Mouse (Mus musculus): ENCODE results near the gene Rbms3.

Gene Rbms3

DNA sequence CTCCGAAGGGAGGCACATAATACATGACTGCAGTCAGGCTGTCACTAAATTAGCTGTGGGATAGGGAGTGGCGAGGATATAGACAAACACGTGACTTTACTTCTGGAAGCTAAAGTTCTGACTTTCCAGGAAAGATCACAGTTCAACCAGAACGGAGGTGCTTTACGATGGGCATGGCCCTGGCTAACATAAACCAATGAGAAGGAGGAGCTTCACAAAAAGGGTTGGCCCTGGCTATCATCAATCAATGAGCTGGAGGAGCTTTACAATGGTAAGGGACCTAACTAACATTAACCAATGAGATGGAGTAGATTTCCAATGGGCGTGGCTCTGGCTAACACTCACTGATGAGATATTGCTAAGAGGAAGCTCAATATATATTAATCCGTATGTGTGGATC, 457.2 kb downstream of the Rbms3 start:
- DNase-seq: no peak

DNA sequence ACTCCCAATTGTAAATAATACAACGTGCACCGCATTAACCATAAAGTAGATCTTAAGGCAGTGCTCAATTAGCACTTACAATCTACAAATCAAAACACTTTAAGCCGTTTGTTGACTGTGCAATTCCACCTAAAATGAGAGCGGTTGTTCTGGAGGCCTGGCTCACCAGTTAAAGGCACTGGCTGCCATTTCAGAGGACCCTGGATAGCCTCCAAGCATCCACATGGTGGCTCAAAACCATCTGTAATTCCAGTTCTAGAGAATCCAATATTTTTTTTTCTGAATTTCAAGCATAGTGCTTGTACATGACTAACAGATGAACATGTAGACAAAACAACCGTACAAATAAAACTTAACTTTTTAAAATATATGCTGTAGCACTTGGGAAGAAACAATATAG, 460.5 kb downstream of the Rbms3 start:
- DNase-seq: no peak

DNA sequence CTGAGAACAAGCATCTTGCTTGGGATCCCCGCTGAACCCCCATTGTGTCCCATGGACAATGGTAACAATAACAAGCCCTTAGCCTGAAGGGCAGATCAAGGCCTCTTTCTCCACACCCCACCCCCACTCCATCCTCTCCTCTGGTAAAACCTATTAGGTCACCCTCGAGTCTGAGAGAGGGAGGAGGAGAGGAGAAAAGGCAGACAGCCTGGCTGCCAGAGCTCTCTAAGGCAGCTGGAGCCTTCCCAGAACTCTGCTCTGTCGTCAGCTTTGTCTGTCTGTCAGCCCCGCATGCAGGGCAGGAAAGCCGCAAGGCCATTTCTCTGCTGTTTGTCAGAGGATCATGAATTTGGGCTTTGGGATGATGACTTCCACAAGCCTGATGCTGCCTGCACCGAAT, 466.6 kb downstream of the Rbms3 start:
- DNase-seq: no peak

DNA sequence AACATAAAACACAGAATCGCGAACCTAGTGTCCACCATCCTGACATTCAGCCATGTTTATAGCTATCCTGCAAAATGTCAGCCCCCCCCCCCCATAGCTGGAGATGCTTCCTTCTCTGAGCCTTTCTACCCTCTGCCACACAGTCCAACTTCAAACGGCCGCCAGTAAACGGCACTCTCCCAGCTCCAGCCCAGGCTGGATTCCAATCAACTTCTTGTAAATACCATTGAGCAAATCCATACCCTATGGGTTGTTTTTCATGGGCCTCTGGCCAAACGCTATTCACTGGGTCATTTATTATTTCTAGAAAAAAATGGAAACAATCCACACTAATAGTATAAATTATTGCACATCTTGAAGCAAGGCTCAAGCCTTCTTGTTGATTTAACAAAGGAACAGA, 468.6 kb downstream of the Rbms3 start:
- no peak for DNase-seq

DNA sequence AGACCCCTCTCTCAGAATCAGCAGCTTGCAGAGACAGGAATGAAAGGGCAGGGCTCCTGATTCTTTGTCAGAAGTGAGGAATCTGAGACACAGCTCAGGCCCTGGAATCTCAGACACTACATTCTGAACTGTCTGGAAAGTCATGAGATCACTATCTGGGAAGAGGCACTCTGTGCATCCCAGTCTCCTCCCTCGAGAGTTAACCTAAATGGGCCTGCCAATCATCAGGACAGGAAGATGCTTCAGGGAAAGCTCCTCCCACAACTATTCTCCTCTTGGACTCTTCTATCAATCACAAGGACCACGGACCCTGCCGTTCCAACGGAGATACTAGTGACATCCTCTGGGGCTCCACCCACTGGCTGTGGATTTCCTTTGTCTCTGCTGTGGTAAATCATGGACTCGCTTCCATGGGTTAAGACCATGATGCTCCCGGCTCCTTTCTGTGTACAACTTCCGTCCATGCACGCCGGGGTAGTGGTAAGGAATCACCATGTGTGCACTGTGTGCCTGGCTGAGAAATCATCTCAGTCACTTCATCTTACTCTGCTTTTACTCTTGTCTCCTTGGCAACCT, 473.3 kb downstream of the Rbms3 start:
- no peak for DNase-seq

DNA sequence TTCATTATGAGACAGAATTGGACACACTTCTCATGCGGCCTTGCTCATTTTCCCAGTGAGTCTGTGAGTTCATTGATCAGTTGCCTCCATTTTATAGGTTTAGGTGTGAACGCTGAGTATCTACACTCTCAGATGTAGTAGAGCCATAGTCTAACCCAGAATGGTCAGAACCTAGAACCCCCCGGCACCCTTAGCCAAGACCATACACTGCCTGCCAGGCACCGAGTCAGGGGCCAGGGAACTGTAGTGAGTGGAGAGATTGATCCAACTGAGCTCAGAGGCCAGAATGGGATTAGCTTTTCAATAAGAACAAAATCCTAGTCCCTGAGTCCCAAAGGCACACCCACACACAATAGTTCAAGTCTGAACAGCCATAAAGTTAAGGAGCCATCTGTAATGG, 475.1 kb downstream of the Rbms3 start:
- DNase-seq: no peak

DNA sequence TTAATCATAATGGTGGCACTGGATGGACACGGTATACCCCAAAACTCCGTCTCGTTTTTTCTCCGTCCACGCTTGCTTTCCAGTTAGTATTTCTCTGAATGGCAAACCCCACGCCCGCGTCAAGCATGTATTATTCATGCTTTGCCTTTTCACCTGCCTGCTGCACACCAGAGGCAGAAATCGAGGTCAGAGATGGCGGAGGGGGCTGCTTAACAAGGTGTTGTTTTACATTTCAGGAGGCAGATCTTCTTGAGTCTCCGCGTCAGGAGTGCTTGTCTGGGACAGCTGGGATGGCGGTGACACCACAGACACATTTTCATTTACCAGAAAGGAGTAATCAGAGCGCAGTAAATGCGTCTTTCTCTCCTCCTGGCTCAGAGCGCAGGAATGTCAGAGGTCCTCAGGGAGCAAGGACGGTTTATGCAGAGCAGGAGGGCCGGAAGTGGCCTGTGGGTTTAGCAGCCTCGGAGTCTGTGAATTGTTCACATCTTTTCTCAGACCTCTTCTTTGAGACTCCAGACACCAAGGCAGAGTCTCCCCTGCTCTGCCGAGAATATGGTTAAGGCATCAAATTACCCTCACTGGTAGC, 475.9 kb downstream of the Rbms3 start:
- peak; percentile 62 for DNase-seq

DNA sequence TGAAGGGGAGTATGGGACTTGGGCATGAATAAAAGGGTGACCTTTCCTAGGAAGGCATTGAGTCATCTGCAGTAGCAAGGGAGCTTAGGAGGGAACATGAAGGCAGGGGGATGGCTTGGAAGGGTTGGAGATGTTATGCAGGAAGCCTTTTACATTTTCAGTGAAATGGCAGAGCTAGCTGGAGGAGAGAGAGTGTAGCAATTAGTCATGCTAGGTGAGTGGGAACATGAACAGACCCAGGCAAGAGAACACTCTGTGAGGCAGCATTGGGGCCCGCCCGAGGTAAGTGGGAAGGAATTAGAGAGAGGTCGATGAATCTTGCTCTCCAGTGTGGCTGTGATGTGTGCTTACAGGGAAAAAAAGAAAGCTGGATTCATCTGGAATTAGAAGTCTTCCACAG, 477.8 kb downstream of the Rbms3 start:
- no peak for DNase-seq

DNA sequence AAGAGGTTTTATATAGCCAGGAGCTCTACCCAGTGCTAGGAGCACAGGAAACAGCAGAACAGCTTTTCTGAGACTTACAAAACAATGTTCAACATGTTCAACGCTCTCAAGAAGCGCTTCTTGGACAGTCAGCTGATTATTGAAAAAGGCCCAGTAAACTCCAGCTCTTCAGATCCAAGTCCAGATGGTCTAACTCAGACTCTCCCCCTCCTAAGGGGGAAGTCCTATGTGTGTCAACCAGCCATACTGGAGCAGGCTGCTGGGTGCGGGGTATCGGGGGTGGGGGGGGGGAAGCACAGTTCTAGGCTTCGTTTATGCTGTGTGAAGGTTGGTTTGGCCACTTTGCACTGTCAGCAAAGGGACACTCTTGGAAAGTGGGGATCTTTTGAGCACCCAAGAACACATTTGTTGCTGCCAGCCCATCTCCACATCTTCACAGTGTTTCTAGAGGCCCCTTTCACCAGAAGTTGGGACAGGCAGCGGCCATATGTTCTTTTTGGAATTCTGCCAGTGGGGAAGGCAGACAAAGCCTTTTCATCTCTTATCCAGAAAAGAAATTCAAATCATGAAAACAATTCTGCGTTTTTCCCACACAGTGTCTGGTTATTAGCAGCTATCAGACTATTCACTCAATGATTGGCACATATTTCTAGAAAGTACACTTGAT, 485.5 kb downstream of the Rbms3 start:
- no peak for DNase-seq

DNA sequence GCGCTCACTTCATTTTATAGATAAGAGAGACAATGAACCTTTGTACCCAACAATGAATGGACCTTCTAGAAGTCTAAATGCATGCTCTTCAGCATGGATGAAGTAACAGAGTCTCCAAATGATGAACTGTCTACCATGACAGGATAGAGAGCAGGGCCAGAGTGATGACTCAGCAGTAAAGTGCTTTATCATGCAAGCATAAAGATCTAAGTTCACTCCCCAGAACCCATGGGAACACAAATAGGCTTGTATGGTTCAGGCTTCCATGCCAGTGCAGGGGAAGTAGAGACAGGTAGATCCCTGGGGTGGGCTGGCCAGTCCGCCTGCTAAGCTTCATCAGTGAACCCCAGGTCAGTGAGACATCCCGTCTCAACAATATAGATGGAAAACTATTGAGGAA, 489.7 kb downstream of the Rbms3 start:
- no peak for DNase-seq

DNA sequence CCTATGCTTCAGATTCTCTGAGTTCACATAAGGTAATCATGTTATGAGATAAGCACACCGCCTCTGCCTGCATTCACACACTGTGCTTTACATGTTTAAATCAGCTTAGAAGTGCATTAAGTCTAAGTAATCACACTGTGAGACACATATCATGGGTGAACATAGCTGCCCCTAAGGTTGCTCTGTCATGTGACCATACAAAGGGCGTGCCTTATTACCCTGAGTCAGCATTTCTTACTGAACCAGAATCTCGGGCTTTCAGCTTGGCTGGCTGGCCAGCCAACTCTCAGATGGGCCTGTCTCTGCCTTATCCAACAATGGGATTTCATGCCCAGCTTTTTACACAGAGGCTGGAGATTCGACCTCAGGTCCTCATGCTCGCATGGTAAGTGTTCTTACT, 493.3 kb downstream of the Rbms3 start:
- no peak for DNase-seq

DNA sequence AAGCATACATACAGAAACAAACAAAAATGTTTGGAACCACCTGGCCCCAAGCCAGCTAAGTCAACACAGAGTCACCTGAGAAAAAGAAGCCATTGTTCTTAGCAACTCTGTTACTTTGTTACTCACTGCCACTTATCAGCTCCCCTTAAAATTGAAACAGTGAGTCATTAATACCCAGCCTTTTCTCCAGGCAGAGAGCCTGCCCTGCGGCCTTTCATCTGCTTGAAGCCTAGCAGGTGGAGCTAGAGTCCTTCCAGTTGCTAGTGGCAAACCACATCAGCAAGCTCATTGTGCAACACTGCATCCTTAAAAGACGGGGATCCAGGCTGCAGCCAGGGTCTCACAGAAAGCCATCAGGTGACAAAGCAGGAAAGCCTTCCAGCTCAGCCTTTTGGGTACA, 495.7 kb downstream of the Rbms3 start:
- no peak for DNase-seq

DNA sequence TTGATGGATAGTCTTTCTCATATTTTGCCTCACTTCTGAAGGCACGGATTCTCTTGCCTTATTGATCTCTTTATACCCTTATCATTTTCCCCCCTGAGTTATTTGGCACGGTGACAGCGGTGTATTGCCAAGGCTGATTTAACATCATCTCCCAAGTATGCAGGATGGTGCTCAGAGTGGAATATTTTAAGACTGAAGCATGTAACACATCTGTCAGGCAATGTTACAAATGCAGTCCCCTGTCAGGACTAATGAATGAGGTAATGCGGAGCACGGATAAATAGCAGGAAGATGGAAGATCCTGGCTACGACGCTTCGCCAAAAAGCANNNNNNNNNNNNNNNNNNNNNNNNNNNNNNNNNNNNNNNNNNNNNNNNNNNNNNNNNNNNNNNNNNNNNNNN, 502.9 kb downstream of the Rbms3 start:
- DNase-seq: no peak

DNA sequence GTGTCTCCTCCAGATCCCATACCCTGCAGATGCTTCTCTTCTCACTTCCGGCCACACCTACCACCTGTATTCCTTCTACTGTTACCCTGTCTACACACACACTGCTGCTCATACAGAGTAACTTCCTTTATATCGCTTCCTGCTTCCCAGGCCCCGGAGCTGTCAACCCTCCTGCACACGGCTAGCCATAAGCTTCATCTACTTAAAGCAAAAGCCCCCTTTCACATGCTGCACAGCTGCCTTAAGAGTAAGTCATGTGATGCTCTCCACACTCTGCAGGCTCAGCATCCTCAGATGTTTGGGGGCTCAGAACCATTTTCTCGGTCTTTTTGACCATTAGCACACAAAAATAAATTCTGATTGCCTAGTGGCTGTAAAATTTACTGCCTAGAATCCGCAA, 503.9 kb downstream of the Rbms3 start:
- no peak for DNase-seq

DNA sequence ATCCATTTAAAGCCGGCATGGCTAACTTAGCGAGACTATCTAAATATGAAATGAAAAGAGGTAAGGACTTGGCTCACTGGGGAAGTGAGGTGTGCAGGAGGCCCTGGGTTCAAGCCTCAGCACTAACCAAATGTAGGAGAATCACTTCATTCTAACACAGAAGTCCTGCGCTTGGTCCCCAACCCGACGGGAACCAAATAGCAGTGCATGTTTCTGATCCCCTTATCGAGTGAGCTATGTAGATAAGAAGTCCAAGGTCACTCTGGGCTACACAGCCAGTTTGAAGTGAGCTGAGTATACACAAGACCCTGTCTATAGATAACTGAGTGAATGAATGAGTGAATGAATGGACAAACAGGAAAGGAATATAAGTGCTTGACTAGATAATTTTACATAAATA, 508.1 kb downstream of the Rbms3 start:
- no peak for DNase-seq

DNA sequence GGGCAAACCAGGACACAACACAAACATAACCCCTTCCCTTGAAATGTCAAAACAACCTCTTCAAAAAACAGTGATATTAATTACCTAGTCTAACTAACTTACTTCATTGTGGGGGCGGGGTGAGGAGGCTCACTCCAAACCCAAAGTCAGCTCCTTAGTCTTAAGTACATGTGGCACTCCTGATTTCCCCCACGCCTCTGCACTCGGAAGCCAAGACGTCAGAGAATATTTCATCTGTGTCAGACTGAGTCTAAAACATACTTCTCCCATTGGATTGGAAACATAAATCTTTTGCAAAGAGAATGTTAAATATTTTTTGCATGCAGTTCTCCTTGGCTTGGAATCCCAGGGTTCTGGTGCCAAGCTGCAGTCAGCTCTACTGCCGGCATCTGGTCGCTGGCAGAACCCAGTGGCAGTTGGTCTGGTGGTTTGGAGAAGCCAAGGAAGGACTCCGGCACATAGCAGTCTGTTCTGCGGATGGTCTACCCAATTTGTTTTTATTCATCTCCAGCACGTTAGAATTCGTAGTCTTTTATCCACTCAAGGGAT, 512.5 kb downstream of the Rbms3 start:
- no peak for DNase-seq

DNA sequence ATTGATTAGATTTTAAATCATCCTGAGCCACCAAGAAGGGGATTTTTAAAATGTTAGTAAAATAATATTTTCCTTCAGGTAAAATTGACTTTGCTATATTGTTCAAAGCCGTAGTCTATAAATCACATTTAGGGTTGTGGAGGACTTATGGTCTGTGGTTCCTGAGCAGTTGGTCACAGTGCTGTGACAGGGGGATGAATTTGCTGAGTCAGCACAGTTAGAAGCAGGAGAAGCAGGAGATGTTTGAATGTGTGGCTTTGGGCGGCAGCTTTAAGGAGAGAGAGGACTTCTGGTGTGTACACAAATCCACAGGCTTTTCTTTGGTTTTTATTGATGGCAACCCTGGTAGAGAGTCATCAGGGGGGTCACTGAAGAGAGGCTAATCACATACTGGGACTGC, 514.1 kb downstream of the Rbms3 start:
- no peak for DNase-seq

DNA sequence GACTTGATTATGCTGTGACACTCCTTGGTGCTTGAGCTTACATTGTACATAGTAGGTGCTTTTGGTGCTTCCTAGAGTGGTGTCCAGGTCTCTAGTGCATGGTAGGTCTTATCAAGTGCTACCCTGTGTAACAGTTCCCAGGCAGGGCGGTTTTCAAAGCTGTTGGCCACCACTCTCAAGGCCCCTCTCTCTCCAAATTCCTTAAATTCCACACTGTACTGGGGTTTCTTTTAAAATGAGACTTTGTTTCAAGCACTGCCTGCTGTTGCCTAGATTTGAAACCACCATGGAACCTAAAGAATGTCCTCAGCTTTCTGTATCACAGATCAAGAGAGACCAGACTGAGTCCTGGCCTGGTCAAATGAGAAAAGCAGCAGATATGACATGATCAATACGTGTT, 516.1 kb downstream of the Rbms3 start:
- no peak for DNase-seq

DNA sequence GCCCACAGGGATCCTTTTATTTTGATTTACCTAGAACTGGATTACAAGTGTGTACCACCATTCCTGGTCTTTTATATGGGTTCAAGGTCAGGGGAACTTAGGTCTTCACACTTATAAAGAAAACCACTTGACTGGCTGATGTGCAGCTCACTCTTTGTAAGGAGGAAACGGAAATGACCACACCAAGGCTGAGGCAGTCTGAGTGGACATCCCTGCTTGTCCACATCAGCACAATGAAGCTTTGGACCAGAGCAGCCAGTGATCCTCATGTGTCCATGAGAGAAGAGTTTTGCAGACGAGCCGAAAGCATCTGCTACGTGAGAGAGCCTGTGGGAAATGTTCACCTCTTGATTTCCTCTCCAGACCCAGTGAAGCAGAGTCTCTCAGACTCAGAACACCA, 521.8 kb downstream of the Rbms3 start:
- no peak for DNase-seq

DNA sequence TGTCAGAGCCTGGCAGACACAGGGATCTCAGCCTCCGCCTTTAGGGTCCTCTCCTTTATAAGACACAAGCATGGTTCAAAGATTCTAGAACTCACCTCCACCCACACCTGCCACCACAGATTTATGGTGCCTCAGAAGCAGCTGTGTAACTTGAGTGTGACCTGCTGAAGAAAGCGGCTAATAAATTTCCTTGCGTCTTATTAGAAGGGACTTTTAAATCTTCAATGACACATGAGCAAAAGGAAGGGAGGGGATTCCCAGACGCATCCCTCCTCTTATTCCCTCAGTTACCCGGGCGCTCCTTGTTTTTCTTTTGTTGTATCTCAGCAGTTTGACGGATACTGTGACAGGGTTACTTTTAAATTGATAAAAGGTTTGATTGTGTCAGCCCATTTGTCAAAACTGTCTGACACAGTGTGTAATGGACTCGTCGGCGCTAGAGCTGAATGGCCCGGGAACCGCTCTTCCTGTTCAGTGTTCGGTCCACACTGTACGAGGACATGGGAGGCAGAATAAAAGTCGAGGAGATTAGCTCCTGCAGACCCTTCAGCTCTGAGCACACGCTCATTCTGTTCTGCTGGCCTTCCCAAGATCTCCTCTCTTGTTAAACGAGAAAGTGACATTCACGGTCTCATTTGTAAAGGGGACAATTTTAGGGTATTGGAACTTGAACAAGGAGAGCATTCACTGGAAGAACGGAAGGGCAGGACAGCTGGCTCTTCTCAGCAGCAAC, 527.3 kb downstream of the Rbms3 start:
- no peak for DNase-seq

DNA sequence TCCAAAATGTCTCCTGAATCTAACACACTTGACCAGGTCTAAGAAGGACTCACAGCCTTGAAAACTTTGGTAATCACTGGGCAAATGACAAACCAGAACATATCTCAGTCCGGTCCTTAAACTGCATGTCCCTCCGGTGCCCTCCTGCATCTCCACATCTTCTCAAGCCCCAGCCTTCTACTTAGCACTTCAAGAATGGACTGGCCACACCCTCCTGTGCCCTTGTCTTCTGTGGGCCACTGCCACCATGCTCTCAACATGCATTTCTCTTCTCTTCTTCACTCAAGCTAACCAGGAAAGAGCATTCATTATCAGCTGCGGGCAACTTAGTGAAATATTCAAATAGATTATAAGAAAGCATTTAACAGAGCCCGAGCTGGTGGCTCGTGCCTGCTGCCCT, 529.5 kb downstream of the Rbms3 start:
- DNase-seq: no peak

DNA sequence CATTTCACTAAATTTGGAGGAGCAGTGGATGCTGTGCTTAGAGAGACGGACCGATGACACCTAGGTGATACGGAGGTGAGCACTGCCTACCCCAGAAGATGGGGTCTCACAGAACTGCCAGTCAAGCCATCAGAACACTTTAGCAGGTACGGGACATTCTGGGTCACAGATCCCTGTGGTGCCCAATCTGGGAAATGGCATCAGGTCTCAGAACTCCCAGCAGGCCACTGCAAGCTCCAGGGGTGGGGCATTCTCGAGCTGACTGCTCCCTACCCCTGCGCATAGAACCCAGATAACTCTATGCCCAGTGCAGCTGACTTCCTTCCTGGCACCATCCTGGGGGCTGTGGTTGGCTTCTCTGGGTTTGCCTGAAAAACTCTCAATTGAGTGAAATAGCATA, 536.2 kb downstream of the Rbms3 start:
- DNase-seq: no peak

DNA sequence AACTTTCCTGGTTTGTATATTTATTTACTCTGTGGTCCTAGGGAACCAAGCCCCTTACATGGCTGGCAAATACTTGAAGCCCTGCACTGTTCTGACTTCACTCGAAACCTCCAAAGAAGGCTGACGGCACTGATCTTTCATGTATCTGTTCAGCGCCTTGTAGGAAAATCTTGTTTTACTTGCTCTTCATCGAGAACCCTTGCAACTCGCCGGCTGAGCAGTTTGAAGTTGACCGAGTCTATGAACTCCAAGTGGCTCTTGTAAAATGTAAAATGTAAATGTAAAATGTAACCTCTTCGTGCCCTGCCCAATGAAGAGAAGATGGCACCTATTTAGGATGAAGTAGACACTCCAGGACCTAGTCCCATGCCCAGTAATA, 537.5 kb downstream of the Rbms3 start:
- DNase-seq: no peak
